ENCODE assay signal across 8 mouse cellular contexts in genomic region chr11:63131001-63131692, GRCm38 (mm10). TPM values are rescaled to one million over a fixed set of nuclear protein-coding genes. Genes with fewer than 3 reads are reported as not detected.
DNase-seq lines count a peak whose midpoint lies in the region; ATAC-seq and TF ChIP-seq lines count a peak whose summit lies in the region.
"Had no signal": no experiment of that assay in that cellular context is flagged by ENCODE, and none has a peak within 500 bp of the region (broad histone marks: within the 10 kb centered on the region; RNA-seq: fewer than 3 reads in every experiment).

No protein-coding gene starts in this region.

- no peaks in the 10 kb centered on the region for H3K36me3 ChIP-seq in embryonic facial prominence, embryonic 11.5 days (replicated peaks; ENCODE audit: control insufficient read depth, insufficient read depth, low read depth, low read length)
- H3K36me3 ChIP-seq in heart, embryonic 13.5 days, result peaks cover 12% of the 10 kb centered on the region
- H3K36me3 ChIP-seq in testis, adult 2 months (ENCODE audit: control insufficient read depth, insufficient read depth, low read length), result no peaks in the 10 kb centered on the region

- WGBS in embryonic facial prominence, embryonic 11.5 days, result 3% methylated on average over 33 of the region's 33 CpGs
- 4% methylated on average over 33 of the region's 33 CpGs for WGBS in heart, embryonic 13.5 days

- no peaks in the 10 kb centered on the region for H3K9me3 ChIP-seq in embryonic facial prominence, embryonic 11.5 days (replicated peaks; ENCODE audit: control insufficient read depth, low read length)
- no peaks in the 10 kb centered on the region for H3K9me3 ChIP-seq in heart, embryonic 13.5 days

- no peaks in the 10 kb centered on the region; the same call in none of the 2 replicates for H3K4me1 ChIP-seq in embryonic facial prominence, embryonic 11.5 days (ENCODE audit: control insufficient read depth, insufficient read depth, low read length)
- peaks cover 72% of the 10 kb centered on the region for H3K4me1 ChIP-seq in heart, embryonic 13.5 days
- peaks cover 6% of the 10 kb centered on the region; the same call in 1 of the 2 replicates for H3K4me1 ChIP-seq in testis, adult 2 months (ENCODE audit: control insufficient read depth, insufficient read depth, low read length)

- H3K27me3 ChIP-seq in embryonic facial prominence, embryonic 11.5 days (ENCODE audit: control insufficient read depth, insufficient read depth, low read length), result peaks cover 9% of the 10 kb centered on the region; the same call in 1 of the 2 replicates
- peaks cover 22% of the 10 kb centered on the region; the same call in 1 of the 2 replicates for H3K27me3 ChIP-seq in heart, embryonic 13.5 days (replicated peaks)
- no peaks in the 10 kb centered on the region for H3K27me3 ChIP-seq in testis, adult 2 months (ENCODE audit: control insufficient read depth, insufficient read depth, low read length)

- ATAC-seq in embryonic facial prominence, embryonic 11.5 days (replicated peaks; ENCODE audit: insufficient number of reproducible peaks, low FRiP score, low TSS enrichment, low read depth), result no peak
- no peak for ATAC-seq in heart, embryonic 13.5 days (ENCODE audit: extremely low read depth, insufficient number of reproducible peaks, low FRiP score, low TSS enrichment)

- H3K4me2 ChIP-seq in embryonic facial prominence, embryonic 11.5 days (ENCODE audit: low read depth, low read length), result peak overlapping the region; percentile 87
- peak overlapping the region; percentile 92 for H3K4me2 ChIP-seq in heart, embryonic 13.5 days

- no peak for TF ChIP-seq POLR2A in testis, adult 2 months (IDR thresholded peaks at IDR 0.05; ENCODE audit: control insufficient read depth, low read depth, low read length)

- no peak for TF ChIP-seq CTCF in testis, adult 2 months (IDR thresholded peaks at IDR 0.05; ENCODE audit: control insufficient read depth, insufficient read depth, insufficient replicate concordance, low read depth, low read length)

- H3K4me3 ChIP-seq in embryonic facial prominence, embryonic 11.5 days (ENCODE audit: low read depth, low read length), result peak overlapping the region; percentile 52
- H3K4me3 ChIP-seq in heart, embryonic 13.5 days, result peak overlapping the region; percentile 76
- peak overlapping the region; percentile 78 for H3K4me3 ChIP-seq in testis, adult 2 months (ENCODE audit: control insufficient read depth, low read depth, low read length)

- peak; percentile 68 to 71 for DNase-seq in adrenal gland, adult 18-20 months (ENCODE audit: low spot score in 2 of 2)
- peak; percentile 22 for DNase-seq in embryonic facial prominence, embryonic 11.5 days (ENCODE audit: low spot score)
- peak; percentile 68 for DNase-seq in kidney, postnatal 14 days
- DNase-seq in lung, postnatal 4 days, result peak; percentile 82 to 89
- no peak for DNase-seq in layer of hippocampus, postnatal 10 days (ENCODE audit: low spot score in 2 of 2)

- H3K27ac ChIP-seq in embryonic facial prominence, embryonic 11.5 days (replicated peaks; ENCODE audit: low read depth, low read length), result no peak overlapping the region
- peak overlapping the region; percentile 92 for H3K27ac ChIP-seq in heart, embryonic 13.5 days (replicated peaks)
- H3K27ac ChIP-seq in testis, adult 2 months (ENCODE audit: control insufficient read depth, insufficient read depth, low read depth, low read length), result peak overlapping the region; percentile 72

- peak overlapping the region; percentile 35; the same call in 1 of the 2 replicates for H3K9ac ChIP-seq in embryonic facial prominence, embryonic 11.5 days (replicated peaks; ENCODE audit: low read length)
- H3K9ac ChIP-seq in heart, embryonic 13.5 days, result peak overlapping the region; percentile 93

RNA-seq across cellular contexts. Expression of gene Pmp22, which starts 2.4 kb away (rescaled TPM):
- 100 to 1,000 TPM; 106 to 127 TPM for total RNA-seq in adrenal gland, adult 18-20 months (2021)
- polyA plus RNA-seq in embryonic facial prominence, embryonic 11.5 days (2014; fragmentation: Nextera tagmentation; extraction: Ambion mirVana), result 48.2 and 49.8 TPM in 2 replicates
- 74.1 and 78.4 TPM in 2 replicates for polyA plus RNA-seq in heart, embryonic 13.5 days (2015; fragmentation: Nextera tagmentation; extraction: Ambion mirVana)
- 6.5 and 9.2 TPM in 2 replicates for polyA plus RNA-seq in testis, adult 2 months (2012; rRNA removed)
- total RNA-seq in layer of hippocampus, postnatal 10 days (2021), result 10 to 100 TPM; 18.3 to 21.0 TPM
- total RNA-seq: common myeloid progenitor, adult 5-6 weeks had no signal

Comparison
In these comparisons a context has a peak if more than half of its experiments do, and no peak if none do; other contexts are left out.
1. DNase-seq: peak in adrenal gland, adult 18-20 months (2 of 2), embryonic facial prominence, embryonic 11.5 days (single experiment), kidney, postnatal 14 days (single experiment) and lung, postnatal 4 days (2 of 2); none in layer of hippocampus, postnatal 10 days (0 of 2).
2. Peak in every context shown above with its lines, with median percentiles within 50 percentile points of each other: H3K4me3 ChIP-seq.